Mouse (Mus musculus) gonadal fat pad, adult 2 months (tissue): ENCODE results near the gene Mrpl28. TPM values are rescaled to one million over a fixed set of nuclear protein-coding genes. Genes with fewer than 3 reads are reported as not detected.
"Not testable (repeated sequence)": the region's sequence is repeated elsewhere in the genome, so short reads cannot be mapped to it uniquely, and the experiment has no call there.

Experiments
- DNase-seq: peaks from one replicate; pipeline ENCODE4 v3.0.0-alpha.2; 2012; ENCODE audit warnings: low read depth
- polyA plus RNA-seq: library from polyadenylated mRNA; depleted of rRNA; stranded (reverse); fragments of >200 nt; gene quantifications from 2 replicates; pipeline ENCODE4 v1.2.3, GENCODE M21; 2012; rRNA removed

The Mrpl28 gene
- polyA plus RNA-seq, result 75.3 and 86.7 TPM in 2 replicates

DNA sequence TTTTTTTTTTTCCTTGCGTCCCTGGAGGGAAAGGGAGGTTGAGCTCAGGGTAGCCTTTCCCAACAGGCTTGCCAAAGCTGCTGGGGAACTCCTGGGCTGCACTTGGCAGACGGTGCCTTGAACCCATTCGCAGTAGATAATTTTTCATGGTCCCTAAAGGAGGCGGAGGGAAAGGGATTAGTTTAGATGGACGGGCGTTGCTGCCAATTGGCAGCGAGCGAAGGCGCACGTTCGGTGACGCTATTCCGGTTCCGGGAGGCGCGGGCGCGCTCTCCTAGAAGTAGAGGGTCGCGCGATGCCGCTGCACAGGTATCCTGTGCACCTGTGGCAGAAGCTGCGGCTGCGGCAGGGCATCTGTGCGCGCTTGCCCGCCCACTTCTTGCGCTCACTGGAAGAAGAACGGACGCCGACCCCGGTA is at the start of gene Mrpl28:
Mrpl28 (plus strand) TSS at position 234 of the 418 bp plus-strand sequence.
- peak; percentile 82 for DNase-seq

DNA sequence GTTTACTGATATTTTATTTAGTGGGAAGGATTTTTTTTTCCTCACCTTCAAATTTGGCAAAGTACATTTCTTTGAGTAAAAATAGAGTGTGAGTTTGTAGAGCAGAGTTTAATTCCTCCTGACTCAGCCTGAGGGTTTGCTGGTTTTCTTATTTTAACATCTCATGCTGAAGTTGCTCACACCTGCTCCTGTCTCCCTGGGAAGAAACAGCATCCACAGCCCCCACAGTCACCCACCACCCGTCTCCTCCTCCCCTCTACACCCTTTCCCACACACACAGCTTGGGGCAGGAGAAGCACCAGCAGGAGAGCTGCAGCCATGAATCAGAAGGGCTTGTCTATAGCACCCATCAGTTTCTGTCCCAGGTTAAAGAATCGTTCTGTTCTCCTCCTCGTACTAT is 48.1 kb upstream of the Mrpl28 start:
- DNase-seq, result no peak

DNA sequence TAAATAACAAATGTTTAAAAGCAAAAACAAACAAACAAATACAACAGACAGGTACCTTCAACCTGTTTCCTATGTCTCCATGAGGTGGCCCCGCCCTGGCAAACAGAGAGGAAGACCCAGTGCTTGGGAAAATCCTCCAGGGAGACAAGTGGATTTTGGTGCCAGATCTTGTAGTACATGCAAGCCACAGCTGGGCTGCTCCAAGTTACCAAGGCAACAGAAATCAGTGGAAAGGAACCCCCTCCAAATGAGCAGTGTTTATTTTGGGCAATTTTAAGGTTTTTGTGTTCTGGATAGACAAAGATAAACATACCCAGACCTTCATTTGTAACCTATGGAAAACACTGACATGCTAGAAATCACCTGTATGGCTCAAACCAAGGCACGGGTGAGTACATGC is 44.4 kb upstream of the Mrpl28 start:
- DNase-seq, result no peak

DNA sequence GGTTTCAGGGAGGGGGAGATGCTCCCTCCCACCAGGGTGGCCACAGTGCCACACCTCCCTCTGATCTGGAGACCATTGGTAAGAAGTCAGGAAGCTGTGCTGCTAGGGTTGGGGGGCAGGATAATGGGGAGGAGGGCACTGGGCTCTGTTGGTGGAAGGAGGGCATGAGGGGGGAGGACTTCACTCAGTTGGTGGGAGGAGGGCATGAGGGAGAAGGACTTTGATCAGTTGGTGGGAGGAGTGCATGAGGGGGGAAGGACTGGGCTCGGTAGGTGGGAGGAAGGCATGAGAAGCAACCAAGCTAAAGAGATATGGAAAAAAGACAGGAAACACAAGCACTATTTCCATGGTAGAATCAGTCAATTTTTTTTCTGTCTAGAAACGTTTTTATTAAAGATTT is 42.4 kb upstream of the Mrpl28 start:
- no peak for DNase-seq

DNA sequence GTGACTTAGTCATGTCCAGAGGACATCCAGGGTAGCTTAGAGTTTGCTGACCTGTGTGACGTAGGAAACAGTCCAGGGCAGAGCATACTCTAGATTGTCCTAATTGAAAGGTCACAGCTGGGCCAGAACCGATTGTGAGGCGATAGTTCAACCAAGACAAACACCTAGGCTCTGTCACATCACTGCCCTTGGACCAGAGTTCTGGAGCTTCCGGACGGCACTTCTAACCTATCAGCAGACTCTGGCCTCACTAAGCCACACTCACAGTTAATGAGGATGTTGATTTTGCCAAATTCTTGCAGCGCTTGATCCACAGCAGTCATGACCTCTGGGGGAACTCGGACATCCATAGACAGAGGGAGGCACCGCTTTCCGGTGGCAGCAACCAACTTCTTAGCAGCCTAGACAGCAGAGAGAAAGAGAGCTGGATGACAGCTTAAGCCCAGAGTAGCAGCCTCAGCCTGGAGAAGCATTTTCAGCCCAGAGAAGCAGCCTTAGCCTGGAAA is 36.2 kb upstream of the Mrpl28 start:
- DNase-seq, result no peak

DNA sequence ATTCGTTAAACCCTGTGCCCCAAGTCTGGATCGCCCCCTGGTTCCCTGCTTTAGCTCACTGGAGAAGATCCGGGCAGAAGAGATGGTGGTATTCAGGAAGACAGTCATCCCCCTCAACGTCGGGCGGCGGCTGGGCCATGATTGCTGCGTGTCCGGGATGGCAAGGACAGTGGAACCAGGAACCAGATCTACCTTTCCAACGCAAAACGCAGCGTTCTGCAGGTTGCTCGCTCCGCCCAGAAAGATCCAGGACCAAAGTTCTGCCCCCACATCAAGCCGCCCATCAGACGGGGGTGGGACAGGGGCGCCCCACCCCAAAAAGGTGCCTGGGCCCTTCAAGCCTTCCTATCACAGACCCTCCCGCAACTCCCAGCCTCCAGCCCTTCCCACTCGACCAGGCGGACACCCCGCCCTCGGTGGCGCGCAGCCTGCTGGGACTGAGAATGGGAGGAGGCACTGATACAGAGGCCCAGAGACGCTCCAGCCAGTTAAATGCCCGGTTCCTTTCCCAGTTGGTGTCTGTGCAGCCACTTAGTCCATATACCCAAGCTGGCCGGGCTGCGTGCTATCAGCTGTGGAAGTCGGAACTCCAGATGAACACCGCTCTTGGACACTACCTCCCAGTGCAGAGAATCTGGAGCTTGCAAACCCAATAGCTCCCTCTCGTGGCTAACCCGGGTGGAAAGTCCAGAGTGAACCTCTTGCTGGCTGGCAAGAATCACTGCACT is 33.2 kb upstream of the Mrpl28 start, which contains the start of gene Decr2:
Decr2 (minus strand) TSS at position 433 of the 728 bp plus-strand sequence.
- peak; percentile 65 for DNase-seq

DNA sequence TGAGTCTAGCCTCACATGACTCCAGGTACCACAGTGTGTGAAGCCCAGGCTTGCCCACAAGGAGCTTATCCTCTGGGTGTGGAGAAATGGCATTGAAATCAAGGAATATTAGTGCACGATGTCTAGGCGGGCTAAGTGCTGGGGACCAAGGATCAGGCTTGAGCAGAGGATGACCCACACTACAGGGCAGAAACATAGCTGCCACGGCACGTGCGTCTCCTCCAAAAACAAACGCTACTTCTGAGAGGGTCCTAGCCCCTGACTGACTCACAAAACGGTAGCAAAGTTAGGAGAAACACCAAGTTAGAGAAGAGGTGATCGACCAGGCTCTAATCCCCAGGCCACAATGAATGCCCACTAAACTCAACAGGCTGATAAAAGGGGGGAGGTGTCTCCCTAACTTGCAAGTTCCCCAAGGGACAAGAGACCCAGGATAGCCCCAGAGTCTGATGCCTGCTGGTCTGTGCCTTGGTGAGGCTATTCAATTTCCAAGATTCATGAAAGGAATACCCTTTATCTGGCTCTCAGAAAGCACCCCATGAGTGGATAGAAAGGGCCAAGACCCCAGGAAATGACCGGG is 28.7 kb upstream of the Mrpl28 start:
- DNase-seq, result no peak

DNA sequence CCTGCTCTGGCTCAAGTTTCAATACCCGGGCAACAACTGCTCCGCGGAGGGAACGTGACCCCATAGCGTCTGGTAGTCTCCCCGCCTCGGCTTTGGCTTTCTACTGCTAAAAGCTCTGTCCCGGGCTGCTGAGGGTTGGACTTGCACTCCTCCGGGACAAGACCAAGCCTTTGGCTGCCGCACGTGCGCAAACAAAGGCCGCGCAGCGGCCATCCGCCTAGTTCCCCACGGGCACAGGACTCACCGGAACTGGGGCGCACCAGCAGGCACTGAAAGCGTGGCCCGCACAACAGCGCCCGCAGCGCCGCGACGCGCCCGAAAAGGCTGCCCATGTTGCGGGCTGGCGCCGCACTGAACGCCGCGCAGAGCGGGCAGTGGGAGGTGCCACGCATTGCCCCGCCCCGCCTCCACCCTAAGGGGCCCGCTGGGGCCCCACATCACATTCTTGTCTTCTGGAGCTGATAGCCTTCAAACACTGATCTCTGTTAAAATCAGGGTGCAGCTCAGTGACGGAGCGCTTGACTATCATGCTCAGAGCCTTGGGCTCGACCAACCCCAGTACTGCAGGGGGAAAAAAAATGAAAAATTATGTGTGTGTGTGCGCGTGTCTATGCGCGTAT is 28.1 kb upstream of the Mrpl28 start, which contains the start of gene Nme4:
Nme4 (minus strand) TSS at position 482 of the 620 bp plus-strand sequence.
- DNase-seq, result no peak

DNA sequence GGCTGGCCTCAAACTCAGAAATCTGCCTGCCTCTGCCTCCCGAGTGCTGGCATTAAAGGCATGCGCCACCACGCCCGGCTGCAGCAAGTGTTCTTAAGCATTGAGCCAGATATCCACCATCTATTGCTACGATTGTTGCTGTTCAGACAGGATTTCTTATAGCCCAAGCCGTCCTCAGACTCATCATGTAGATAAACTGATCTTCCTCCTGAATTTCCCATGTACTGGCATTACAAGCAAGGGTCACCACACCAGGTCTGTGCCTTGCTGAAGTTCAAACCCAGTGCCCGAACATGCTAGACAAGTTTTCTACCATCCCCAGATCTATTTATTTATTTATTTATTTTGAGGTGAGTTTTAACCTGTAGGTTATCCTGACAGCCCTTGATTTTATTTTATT is 24.8 kb upstream of the Mrpl28 start:
- DNase-seq, result no peak

DNA sequence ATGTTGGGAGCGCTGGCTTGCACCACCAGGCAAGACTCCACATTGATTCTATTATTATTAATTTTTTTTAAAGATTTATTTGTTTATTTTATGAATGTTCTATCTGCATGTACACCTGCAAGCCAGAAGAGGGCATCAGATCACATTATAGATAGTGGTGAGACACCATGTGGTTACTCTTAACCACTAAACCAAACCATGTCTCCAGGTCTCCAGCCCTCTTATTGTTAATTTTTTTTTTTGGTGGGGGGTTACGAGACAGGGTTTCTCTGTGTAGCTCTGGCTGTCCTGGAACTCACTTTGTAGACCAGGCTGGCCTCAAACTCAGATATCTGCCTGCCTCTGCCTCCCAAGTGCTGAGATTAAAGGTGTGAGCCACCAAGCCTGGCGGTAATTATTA is 24.0 kb upstream of the Mrpl28 start:
- not testable (repeated sequence) for DNase-seq

DNA sequence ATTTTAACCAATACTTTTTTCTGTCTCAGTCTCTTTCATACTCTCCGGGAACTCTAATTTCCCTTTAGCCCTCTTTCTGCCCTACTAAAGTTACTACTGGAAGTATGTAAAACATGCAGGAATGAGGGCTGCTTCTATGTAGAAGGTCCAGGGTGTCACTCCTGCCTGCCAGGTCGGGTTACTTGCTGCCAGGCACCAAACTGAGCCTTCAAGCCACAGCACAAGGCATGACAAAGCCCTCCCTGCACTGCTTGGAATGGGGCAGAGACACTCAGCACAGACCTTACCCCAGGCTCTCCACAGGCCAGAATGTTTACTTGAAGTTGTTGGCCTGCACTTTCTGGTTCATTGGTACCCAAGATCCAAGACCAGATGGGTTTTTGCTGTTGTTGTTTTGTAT is 23.1 kb upstream of the Mrpl28 start:
- no peak for DNase-seq

DNA sequence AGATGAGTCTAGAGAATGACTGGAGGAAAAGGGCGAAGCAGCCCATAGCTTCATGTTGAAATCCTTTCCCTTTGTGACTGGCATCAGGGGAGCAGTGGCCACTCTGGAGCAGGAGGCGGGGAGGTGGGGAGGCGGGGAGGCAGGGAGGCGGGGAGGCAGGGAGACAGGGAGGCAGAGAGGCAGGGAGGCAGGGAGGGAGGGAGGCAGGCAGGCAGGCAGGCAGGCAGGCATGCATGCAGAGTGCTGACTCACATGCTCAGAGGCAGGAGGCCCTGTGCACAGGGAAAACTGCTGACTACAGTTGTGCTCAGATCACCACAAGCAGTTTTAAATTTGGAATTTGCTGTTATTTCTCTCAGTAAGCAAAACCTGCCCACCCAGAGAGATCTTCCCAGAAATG is 21.8 kb upstream of the Mrpl28 start:
- DNase-seq, result no peak

DNA sequence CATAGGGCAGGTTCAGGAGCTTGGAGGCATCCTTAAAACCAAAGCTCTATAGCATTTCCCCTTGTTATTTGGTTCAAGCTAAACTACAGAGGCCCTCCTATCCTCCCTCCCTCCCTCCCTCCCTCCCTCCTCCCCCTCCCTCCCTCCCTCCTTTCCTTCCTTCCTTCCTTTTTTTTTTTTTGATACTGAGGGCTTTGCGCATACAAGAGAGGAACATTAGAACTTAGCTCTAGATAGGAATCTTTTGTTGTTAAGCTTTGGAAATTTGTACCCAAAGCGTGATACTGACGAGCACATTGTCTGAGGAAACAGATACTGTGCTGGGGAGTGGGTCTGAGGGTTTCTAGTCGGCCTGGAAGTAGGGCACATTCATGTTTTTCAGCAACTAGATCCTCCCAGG is 17.7 kb upstream of the Mrpl28 start:
- no peak for DNase-seq

DNA sequence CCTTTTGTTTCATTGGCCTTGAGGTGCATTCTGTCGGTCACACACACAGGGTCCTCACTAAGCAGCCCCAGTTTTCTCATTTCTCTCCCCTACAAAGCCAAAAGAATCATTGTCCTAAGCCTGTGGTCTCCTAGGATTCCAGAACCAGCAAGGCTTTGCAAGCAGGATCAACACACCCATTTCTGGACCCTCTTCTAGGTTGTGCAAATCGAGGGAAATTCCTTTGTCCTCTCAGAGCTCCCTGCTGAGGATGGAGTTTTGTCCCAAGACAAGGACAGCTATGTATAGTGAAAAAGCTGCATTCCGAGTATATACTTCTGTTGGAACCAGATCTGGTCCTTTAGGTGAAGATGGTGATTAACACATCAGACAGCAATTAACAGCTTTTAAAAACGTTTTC is 13.1 kb upstream of the Mrpl28 start:
- DNase-seq, result no peak

DNA sequence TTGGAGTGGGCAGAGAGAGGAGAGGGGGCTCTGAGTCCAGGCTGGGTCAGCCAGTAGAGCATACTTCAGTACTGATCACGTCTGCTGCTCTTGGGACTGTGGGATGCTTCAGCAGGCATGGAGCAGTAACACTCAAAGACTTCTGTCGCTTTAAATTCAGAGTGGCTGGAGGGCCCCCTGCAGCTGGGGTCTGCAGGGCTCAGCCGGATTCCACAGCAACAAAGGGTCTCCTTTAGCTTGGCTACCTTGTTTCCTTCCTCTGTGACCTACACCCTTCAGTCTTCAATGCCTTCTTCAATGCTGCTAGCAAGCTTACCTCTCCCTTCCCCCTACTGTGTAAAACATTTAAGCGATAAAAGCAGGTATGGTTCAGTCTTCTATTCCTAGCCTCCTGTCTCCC is 12.3 kb upstream of the Mrpl28 start:
- DNase-seq, result no peak

DNA sequence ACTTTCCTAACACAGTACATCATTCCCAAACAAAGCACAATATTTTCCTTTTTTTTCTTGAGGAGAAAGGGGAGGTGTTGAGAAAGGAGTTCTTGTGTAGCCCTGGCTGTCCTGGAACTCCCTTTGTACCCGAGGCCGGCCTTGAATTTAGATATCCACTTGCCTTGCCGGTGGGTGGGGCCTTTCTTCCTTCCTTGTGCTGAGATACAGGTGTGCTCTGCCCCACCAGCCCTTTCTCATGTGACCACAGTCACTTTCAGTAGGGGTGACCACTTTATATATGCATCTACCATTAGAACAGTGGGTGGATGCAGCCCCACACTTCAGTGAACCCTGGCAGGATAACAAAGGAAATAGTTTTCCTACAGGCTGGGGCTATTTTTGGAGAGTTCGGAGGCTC is 11.6 kb upstream of the Mrpl28 start:
- DNase-seq, result no peak

DNA sequence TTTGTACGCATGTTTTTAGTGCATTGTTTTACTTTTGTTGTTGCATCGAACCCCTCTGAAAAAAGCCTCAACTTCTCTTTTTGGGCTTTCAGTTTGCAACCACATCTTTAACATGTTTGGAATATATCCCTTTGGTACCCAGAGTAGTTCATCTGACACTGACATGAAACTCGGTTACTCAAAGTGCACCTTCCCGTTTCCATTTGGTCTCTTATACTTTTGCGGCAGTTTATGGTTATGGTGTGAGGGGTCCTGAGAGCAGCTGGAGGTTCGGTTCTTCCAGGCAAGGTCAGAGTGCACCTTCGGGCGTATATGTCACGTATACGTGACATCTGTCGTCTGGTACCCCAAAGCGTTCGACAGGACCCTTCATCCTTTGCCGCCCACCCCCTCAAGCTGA is 10.5 kb upstream of the Mrpl28 start:
- DNase-seq, result no peak

DNA sequence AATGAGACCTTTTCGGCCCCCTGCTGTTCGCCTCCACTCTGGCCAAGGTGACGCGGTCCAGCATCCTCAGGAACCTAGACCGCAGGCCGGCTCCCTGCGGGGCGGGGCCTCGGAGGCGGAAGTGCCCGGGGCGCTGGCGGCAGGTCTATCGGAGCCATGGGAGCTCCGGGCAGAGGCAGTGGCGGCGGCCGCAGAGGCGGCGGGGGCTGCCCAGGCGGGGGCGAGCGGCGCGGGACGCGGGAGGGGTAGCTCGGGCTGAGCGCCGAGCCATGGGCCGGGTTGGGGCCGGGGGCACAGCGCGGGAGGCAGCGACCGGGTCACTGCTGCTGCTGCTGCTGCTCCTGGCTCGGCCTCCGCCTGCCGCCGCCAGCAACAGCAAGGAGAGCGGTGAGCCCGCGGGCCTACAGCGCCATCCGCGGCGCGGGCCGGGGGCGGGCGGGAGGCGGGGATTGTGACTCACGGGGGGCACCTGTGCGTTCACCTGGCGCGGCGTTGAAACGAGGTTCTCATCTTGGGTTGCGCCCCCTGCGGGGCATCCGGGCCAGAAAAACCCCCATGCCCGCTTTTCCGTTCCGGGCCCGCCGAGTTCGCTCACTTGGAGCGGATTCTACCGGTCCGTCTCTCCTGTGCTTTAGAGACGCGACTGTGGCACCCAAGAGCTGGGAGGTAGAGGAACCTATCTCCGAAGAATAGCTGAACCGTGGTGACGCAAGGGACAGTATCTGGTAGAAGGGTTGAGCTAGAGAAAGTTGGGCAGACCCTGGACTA is 9.9 kb upstream of the Mrpl28 start, which contains the start of gene Tmem8:
Tmem8 (plus strand) TSS at position 119 of the 768 bp plus-strand sequence.
- DNase-seq, result no peak

DNA sequence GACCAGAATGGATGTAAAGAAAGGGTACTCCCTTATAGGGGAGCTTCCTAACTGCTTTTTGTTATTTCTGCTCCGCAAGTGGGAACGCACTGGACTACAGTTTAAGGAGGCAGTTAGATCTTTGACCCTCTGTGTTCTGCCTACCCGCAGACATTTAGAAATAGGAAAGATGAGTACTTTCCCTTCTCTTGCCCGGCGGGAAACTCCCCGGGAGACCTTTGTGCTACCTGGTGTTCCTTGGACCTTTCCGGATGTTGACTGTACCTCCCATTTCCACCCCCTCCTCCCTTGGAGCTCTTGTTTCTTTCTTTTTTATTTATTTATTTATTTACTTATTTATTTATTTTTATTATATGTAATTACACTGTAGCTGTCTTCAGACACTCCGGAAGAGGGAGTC is 9.2 kb upstream of the Mrpl28 start:
- DNase-seq, result no peak

DNA sequence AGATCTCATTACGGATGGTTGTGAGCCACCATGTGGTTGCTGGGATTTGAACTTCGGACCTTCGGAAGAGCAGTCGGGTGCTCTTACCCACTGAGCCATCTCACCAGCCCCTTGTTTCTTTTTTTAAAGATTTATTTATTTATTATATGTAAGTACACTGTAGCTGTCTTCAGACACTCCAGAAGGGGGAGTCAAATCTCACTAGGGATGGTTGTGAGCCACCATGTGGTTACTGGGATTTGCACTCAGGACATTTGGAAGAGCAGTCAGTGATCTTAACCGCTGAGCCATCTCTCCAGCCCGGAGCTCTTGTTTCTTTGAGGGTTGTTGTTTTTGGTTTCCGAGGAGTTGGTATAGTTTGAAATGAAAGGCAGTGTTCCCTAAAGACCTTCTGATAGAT is 8.8 kb upstream of the Mrpl28 start:
- not testable (repeated sequence) for DNase-seq

DNA sequence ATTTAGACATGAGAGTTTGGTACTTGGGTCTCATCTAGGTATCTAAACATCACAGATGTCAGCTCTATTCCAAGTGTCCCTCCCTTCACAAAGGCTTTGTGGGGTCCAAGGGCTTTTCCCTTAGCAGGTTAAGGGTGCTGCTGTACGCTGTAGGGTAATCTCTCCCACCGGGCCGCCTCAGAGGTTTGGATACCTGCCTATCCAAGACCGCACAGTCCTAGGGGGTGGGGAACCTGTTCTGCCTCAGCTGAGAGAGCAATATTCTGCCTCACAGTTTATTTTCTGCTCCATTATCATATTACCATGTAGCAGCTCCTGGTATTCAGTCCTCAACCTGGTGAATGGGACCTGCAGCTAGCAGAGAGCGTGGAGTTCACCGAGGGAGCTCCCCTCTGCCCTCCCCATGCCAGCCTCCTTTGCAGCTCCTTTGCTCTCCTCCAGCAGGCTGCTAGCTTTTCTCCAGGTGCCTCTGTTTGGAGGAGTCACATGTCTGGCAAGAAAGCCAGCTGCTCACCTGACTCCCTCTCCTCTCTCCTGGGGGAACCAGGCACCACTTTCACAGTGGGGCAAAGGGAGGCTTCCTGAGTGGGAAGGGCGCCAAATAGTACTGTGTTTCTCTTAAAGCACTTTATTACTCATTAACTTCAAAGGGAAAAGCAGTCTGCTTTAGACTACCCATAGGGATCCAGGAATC is 7.9 kb upstream of the Mrpl28 start:
- no peak for DNase-seq
